Mouse (Mus musculus): ENCODE results near the gene Iqschfp. TPM values are rescaled to one million over a fixed set of nuclear protein-coding genes. Genes with fewer than 3 reads are reported as not detected.

Gene Iqschfp
- total RNA-seq, 2 experiments from 2014 or later: 0.31 to 0.59 TPM

Other genes starting within 250 kb of the Iqschfp start
- gene Iqcj, start within 50 bp of the Iqschfp start, total RNA-seq (2021): not detected
- 10 to 100 TPM; 27.5 to 31.2 TPM for gene Schip1, start 172.6 kb downstream of the Iqschfp start, total RNA-seq (2021)